Mouse (Mus musculus): ENCODE results near the gene Hand2.

DNA sequence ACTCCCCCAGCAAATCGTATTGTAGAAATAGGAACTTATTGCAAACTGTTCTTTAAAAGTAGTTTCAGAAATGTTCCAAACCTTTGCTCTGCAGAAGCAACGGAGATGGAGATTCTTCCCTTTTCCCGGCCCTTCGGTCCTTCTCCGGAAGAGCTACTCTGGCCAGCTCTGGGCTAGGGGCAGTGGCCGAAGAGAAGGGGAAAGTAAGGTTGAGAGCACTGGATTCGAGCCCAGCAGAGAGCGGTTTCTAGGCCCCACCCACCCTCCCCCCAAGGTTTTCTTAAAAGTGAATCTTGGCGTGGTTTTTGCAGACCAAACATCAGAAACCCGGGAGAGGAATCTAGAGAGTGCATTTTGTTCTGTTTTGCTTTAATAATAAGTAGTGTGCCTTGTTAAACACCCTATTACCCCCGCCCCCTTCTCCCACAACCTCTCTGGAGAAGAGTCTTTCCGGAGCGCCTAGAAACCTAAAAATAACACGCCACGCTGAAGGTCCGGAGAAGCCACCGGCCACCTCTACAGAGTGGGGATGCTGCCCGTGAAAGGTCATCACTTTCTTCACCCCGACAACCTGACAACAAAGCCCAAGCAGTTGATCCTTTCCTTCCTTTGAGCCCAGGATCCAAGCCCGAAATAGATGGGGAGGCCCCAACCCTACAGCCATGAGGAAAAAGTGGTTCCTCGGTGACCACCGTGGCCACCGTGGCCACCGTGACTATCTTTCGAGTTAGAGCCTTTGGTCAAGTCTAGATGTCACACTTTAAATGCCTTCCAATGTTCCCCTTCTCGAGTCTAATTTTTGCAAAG, 12.1 kb downstream of the Hand2 start:
- TF ChIP-seq CTCF (IDR thresholded peaks at IDR 0.05; ENCODE audit: low read depth, low read length): no peak
- TF ChIP-seq POLR2A (IDR thresholded peaks at IDR 0.05; ENCODE audit: extremely low read depth, insufficient read depth, low read length): no peak

Measured in liver, adult 2 months (tissue).